Mouse (Mus musculus) embryonic fibroblast, embryonic 13.5 days (primary cell): Measurements from ENCODE around the gene Mst1r.

ENCODE experiments used
- CTCF ChIP-seq: IDR thresholded peaks from 2 replicates; pipeline ENCODE4 v1.5.1; 2011; ENCODE audit warnings: mild to moderate bottlenecking, control low read depth, low read length, moderate library complexity, borderline replicate concordance; ENCODE audit not compliant: insufficient read depth
- POLR2A ChIP-seq: IDR thresholded peaks from 2 replicates; pipeline ENCODE4 v1.6.1; 2011; ENCODE audit warnings: low read depth, mild to moderate bottlenecking, control low read depth, low read length, moderate library complexity

GRCm38 (mm10) chr9:107927749-107928148, 21.1 kb downstream of the Mst1r start:
- no peak for TF ChIP-seq CTCF
- TF ChIP-seq POLR2A = no peak
